Mouse (Mus musculus): ENCODE results near the gene Gnas. TPM values are rescaled to one million over a fixed set of nuclear protein-coding genes. Genes with fewer than 3 reads are reported as not detected.

Gnas gene
- polyA plus RNA-seq, 1 experiment from 2014 or later, result 1,252 TPM

DNA sequence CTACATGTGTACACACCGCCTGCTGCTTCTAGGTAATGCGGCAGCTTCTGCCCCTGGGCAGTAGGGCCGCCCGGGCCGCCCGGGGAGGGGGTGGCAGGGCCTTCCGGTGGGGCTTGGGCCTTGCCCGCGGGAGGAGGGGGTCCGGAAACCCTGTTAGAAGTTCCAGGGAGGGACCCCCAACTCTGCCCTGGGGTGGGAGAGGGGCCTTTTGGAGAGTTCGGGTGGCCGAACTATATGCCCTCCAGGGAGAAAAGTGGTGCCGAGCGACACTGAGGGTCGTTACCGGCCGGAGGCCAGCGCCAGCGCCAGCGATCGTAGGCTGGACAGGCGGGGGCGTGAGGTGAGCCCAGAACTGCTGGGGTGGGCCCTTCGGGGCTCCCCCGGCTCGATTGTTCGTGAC is 16.1 kb downstream of the Gnas start:
- no peak for TF ChIP-seq EP300 (IDR thresholded peaks at IDR 0.05)
- no peak for TF ChIP-seq CTCF (IDR thresholded peaks at IDR 0.05)
- Histone ChIP-seq H3K36me3 (ENCODE audit: insufficient read depth, low read length) (no peaks in the 10 kb centered on the region), H3K27me3 (replicated peaks; ENCODE audit: insufficient read depth, low read length) (peaks cover 17% of the 10 kb centered on the region), H3K4me3 (ENCODE audit: low read depth, low read length) (peak overlapping the region; percentile 19; the same call in 1 of the 2 replicates), H3K4me1 (ENCODE audit: insufficient read depth, low read depth, low read length) (no peaks in the 10 kb centered on the region), H3K9ac (replicated peaks; ENCODE audit: low read depth) (no peak overlapping the region), H3K9me3 (ENCODE audit: low read length) (no peaks in the 10 kb centered on the region; the same call in 1 of the 2 replicates), H3K4me2 (replicated peaks; ENCODE audit: low read depth, low read length) (peak overlapping the region; percentile 37), H3K27ac (ENCODE audit: low read length) (no peak overlapping the region)
- ATAC-seq (no peak), DNase-seq (ENCODE audit: low spot score) (no peak)
- WGBS, result 46% methylated on average over 27 of the region's 27 CpGs

DNA sequence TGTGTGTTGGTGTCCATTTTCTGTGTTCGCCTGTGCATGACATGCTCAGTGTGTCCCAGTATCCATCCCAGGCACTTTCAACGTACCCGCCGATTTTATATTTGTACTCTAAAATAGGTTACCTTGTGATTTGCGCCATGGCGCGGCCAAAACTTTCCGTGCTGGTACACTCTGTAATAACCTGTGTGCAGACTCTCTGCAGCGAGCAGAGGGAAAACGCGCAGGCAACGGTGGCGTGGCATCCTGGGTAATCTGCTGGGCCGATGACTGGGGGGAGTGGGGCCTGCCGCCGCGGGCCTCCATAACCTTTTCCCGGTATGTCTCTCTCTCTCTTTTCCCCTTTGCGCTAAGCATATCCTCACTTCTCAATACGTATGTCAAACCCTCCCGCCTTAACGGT is 16.5 kb downstream of the Gnas start:
- Histone ChIP-seq H3K4me1 (ENCODE audit: insufficient read depth, low read depth, low read length) (no peaks in the 10 kb centered on the region), H3K27me3 (replicated peaks; ENCODE audit: insufficient read depth, low read length) (peaks cover 17% of the 10 kb centered on the region), H3K27ac (ENCODE audit: low read length) (no peak overlapping the region), H3K9me3 (ENCODE audit: low read length) (no peaks in the 10 kb centered on the region; the same call in 1 of the 2 replicates), H3K36me3 (ENCODE audit: insufficient read depth, low read length) (no peaks in the 10 kb centered on the region), H3K9ac (replicated peaks; ENCODE audit: low read depth) (no peak overlapping the region), H3K4me2 (replicated peaks; ENCODE audit: low read depth, low read length) (peak overlapping the region; percentile 22; the same call in 1 of the 2 replicates), H3K4me3 (ENCODE audit: low read depth, low read length) (peak overlapping the region; percentile 19; the same call in 1 of the 2 replicates)
- WGBS, result 63% methylated on average over 22 of the region's 22 CpGs
- DNase-seq (ENCODE audit: low spot score) (no peak), ATAC-seq (no peak)
- no peak for TF ChIP-seq CTCF (IDR thresholded peaks at IDR 0.05)

DNA sequence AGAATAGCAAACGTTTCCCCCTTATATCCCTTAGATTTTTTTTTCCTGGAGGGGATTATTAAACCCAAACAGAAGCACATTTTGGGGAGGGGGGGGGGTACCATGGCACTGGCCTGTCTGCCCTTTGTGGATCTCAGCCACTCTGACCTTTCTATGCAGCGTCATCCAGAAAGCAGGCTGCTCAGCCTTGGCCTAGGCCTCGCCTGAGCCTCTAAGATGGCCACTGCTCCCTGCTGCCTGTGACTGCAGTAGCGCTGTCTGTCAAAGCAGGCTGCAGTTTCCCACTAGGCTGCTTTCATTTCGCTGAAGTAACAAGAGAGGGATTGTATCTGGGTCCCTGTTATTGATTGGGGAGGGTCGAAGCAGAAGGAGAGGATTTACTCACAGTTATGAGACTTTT is 18.4 kb downstream of the Gnas start:
- Histone ChIP-seq H3K4me1 (ENCODE audit: insufficient read depth, low read depth, low read length) (no peaks in the 10 kb centered on the region), H3K36me3 (ENCODE audit: insufficient read depth, low read length) (no peaks in the 10 kb centered on the region), H3K27me3 (replicated peaks; ENCODE audit: insufficient read depth, low read length) (peaks cover 17% of the 10 kb centered on the region), H3K27ac (ENCODE audit: low read length) (no peak overlapping the region), H3K9ac (replicated peaks; ENCODE audit: low read depth) (no peak overlapping the region), H3K9me3 (ENCODE audit: low read length) (no peaks in the 10 kb centered on the region), H3K4me3 (ENCODE audit: low read depth, low read length) (no peak overlapping the region), H3K4me2 (replicated peaks; ENCODE audit: low read depth, low read length) (no peak overlapping the region)
- no peak for TF ChIP-seq CTCF (IDR thresholded peaks at IDR 0.05)
- no peak for TF ChIP-seq EP300 (IDR thresholded peaks at IDR 0.05)
- 62% methylated on average over 6 of the region's 6 CpGs for WGBS
- ATAC-seq, result no peak
- no peak for DNase-seq (ENCODE audit: low spot score)

DNA sequence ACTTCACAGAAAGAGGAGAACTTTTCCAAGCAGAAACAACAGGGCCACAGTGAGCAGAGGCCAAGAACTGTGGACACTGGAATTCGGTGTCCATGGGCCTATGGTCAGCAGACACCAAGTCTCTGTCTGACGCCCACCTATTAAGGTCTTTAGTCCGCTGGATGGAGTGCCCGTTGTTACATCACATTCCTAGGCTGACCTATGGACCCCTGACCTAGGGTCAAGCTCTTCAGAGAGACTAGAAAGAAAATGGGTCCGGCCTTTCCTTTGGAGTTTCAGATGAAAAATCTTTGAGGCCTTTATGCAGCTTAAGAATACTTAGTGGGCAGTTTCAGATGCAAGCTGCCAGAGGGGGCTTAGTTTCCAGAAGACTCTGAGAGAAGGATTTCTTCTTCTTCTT is 21.5 kb downstream of the Gnas start:
- ATAC-seq, result no peak
- 20% methylated on average over 5 of the region's 5 CpGs for WGBS

DNA sequence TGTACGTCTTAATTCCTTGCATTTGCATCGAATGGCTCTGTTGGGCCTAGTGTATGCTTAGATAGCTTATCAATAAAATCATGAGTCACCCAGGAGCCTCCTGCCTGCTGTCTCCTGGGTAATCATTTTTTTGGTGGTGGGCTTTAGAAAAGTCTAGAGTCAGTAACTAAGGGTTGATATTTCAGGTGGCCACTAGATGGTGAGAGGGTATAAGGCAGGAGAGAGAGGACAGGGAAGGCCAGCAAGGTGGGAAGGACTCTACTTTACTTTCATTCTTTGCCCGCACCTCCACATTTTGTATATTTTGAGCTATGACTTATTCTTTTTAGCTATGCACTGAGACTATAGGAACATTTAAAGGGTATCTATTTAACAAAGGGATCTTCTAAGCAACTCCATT is 23.8 kb downstream of the Gnas start:
- TF ChIP-seq EP300 (IDR thresholded peaks at IDR 0.05), result no peak
- TF ChIP-seq CTCF (IDR thresholded peaks at IDR 0.05), result peak; percentile 23; the same call in 1 of the 2 replicates
- no peaks in the 10 kb centered on the region for H3K9me3 ChIP-seq (ENCODE audit: low read length)
- no peak for ATAC-seq
- H3K4me3 ChIP-seq (ENCODE audit: low read depth, low read length), result no peak overlapping the region
- 61% methylated on average over 3 of the region's 3 CpGs for WGBS
- no peak overlapping the region for H3K4me2 ChIP-seq (replicated peaks; ENCODE audit: low read depth, low read length)
- H3K36me3 ChIP-seq (ENCODE audit: insufficient read depth, low read length), result no peaks in the 10 kb centered on the region
- no peaks in the 10 kb centered on the region for H3K4me1 ChIP-seq (ENCODE audit: insufficient read depth, low read depth, low read length)
- H3K9ac ChIP-seq (replicated peaks; ENCODE audit: low read depth), result no peak overlapping the region
- H3K27ac ChIP-seq (ENCODE audit: low read length), result no peak overlapping the region
- no peaks in the 10 kb centered on the region for H3K27me3 ChIP-seq (replicated peaks; ENCODE audit: insufficient read depth, low read length)
- DNase-seq (ENCODE audit: low spot score), result no peak

More for the DNA sequence above, 21.5 kb downstream of the Gnas start:
- no peaks in the 10 kb centered on the region for H3K4me1 ChIP-seq (ENCODE audit: insufficient read depth, low read depth, low read length)
- no peak for DNase-seq (ENCODE audit: low spot score)
- TF ChIP-seq EP300 (IDR thresholded peaks at IDR 0.05) (no peak), CTCF (IDR thresholded peaks at IDR 0.05) (no peak)
- no peak overlapping the region for H3K27ac ChIP-seq (ENCODE audit: low read length)
- no peak overlapping the region for H3K4me3 ChIP-seq (ENCODE audit: low read depth, low read length)
- no peaks in the 10 kb centered on the region for H3K36me3 ChIP-seq (ENCODE audit: insufficient read depth, low read length)
- no peaks in the 10 kb centered on the region for H3K27me3 ChIP-seq (replicated peaks; ENCODE audit: insufficient read depth, low read length)
- H3K9ac ChIP-seq (replicated peaks; ENCODE audit: low read depth), result no peak overlapping the region
- no peaks in the 10 kb centered on the region for H3K9me3 ChIP-seq (ENCODE audit: low read length)
- no peak overlapping the region for H3K4me2 ChIP-seq (replicated peaks; ENCODE audit: low read depth, low read length)

DNA sequence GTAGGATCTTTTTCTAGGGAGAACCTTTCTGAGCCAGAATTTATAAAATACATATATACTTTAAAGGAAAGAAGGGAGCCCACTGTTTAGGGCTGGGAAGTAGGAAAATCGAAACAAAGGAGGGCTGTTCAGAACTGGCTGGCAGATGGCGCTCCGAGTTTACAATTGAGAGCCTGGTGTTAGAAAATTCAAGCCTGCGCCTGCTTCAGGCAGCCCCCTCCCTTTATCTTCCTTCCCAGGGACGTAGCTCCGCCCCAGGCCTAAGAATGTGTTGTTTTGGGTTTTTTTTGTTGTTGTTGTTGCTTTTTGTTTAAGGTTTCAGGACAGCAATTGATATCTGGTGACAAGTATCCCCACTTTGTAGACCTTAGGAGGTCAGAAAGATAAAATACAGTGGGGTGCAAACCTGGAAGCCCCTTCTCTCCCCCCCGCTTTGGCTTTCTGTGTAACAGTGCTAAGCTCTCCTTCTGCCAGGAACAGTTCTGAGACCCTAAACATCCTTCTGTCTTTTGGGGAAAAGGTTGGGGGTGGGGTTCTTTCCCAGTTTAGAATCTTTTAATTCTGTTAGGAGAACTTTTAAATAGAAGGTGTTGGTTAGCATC is 26.9 kb downstream of the Gnas start:
- Histone ChIP-seq H3K27me3 (replicated peaks; ENCODE audit: insufficient read depth, low read length) (no peaks in the 10 kb centered on the region), H3K9ac (replicated peaks; ENCODE audit: low read depth) (no peak overlapping the region), H3K4me1 (ENCODE audit: insufficient read depth, low read depth, low read length) (no peaks in the 10 kb centered on the region), H3K36me3 (ENCODE audit: insufficient read depth, low read length) (no peaks in the 10 kb centered on the region), H3K4me3 (ENCODE audit: low read depth, low read length) (no peak overlapping the region), H3K4me2 (replicated peaks; ENCODE audit: low read depth, low read length) (no peak overlapping the region), H3K9me3 (ENCODE audit: low read length) (no peaks in the 10 kb centered on the region), H3K27ac (ENCODE audit: low read length) (no peak overlapping the region)
- DNase-seq (ENCODE audit: low spot score) (peak; percentile 80), ATAC-seq (peak; percentile 43; the same call in 1 of the 2 replicates)
- 13% methylated on average over 7 of the region's 7 CpGs for WGBS
- peak; percentile 79 for TF ChIP-seq CTCF (IDR thresholded peaks at IDR 0.05)
- TF ChIP-seq EP300 (IDR thresholded peaks at IDR 0.05), result no peak
